Mouse (Mus musculus): Measurements from ENCODE around the gene Cr2.
"Not testable (repeated sequence)": the region's sequence is repeated elsewhere in the genome, so short reads cannot be mapped to it uniquely, and the experiment has no call there.

Cr2 gene

DNA sequence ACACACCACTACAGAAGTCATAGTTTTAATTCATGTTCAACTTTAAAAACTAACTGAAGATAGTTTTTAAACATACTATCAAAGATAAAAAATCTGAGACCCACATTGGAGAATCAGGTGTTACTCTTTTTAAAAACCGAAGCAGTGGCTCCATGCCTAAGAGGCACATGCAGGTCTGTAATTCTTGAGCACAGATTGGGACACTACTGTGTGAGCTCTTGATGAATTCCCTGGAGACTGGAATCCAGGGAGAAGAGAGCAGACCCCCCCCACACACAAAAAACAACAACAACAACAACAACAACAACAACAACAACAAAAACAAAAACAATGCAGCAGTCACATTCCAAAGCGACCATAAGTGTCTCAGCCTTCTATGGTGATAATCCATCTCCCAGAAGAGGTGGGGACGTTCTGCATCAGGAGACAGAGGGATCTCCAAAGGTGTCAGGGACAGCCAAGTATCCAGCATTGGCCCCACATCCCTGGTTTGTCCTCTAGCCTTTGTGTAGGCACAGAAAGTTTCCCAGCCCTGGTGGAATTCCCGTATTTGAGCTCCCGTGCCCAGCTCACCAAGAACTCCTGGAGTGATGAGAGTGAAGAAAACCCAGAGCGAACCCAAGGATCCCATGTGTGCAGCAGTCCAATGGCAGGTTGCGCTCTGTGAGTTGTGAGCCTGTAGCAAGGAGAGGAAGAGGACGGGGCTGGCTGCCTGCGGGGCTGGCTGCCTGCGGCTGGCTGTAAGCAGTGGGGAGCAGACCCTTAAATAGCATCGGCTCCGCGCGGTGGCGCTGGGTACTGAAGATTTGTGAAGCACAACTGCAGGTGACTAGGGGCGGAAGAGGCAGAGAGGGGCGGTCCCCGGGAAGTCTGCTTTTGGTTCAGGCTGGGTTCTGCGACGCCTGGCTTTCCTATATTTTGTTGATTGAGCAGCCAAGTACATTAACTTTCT, at the start of gene Cr2:
Gene Cr2, minus strand, starts transcription at position 737 of the 952 bp plus-strand sequence.
- DNase-seq: peak; percentile 1

DNA sequence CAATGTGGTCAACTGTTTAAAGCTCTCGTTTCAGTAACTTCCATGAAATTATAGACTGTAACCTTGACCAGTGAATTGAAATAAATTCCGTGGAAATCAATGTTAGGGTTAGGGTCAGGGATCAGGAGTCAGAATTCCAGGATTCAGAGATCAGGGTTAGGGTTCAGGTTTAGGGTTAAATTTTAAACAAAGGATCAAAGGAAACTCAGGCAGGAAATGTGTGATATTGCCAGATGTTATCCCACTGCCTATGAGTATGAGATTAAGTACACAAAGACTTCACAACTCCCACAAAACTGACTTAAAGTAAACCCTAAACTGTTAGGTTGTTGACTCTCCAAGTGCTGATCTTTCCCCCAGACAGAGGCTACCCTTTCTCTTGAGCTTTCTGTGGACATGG, 45.3 kb upstream of the Cr2 start:
- DNase-seq: no peak

DNA sequence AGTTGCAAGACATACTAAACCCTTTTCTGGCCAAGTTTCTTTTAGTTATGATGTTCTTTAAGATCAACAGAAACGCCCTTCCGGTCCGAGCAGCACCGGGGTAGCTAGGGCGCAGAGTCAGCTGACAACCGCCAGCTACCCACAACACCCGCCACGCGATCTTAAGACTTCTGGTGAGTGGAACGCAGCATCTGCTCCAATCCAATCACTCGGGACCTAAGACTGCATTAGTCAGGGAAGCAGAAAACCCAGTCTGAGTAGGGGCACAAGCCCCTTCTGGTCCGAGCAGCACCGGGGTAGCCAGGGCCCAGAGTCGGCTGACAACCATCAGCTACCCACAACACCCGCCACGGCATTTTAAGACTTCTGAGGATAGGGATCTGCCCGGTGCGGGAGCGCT, 36.3 kb upstream of the Cr2 start:
- DNase-seq: not testable (repeated sequence)

DNA sequence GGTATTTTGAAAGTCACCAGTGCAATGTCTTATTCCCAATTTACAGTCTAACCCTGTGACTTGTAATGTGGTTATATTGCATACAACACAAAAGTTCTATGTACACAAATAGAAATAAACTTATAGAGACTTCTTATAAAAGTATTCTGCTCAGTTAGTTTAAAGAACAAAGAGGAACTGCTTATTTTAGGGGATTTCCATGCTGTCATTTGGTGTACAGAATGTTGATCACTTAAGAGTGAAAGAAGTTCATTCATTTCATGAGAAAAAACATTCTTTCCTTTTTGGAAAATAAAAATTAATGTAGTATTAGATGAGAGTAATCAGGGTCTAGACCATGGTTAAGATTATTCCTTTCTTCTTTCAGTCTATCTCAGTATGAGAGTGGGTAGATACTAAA, 8.2 kb upstream of the Cr2 start:
- DNase-seq: no peak

DNA sequence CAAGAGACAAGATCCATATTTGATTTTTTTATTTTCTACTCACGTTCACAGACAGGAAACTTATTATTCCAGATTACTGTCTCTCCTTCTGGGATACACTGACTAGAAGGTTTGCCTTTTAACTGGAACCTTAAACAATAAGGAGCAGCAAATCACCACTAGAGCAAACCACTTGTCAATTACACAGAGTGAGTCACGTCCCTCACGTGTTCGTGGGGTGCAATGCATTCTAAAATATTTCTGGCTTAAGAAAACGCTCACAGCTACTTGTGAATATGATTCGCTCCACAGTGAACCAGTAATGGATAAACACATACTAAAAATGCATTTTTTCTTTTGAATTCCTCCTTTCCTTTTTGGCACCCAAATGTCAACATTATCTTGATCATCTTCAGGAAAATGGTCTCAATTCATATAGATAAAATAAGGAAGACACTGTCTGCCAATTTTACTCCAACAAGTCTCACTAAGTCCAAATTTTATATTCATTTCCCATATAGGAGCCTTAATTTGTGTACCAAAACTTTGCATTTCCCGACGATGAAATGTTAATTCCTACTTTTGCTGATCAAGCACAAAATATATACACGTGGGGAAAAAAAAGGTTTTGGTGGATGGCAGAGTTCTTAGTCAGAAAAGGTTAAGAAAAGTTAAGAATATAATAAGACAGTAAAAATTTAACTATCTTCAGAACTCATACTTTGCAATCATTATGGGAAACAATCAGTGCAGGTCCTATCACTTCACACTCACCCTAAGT, 11.3 kb downstream of the Cr2 start:
- no peak for DNase-seq

DNA sequence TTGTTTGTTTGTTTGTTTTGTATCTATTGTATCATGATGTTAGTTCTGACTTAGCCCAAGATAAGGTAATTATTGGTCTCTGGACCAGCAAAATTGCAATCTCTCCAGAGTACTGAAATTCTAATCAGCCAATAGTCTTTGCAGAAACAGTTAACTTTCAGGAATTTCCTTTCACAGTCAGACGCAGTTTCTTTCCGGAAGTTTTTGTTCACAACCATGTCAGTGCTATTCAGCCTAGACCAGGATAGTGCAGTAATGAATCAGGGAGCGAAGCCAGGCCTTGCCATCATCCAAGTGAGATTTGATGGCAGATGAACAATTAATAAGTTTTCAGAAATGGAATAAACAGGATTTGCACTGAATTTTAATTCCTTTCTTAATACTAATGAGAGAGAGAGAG, 44.4 kb downstream of the Cr2 start:
- DNase-seq: no peak

DNA sequence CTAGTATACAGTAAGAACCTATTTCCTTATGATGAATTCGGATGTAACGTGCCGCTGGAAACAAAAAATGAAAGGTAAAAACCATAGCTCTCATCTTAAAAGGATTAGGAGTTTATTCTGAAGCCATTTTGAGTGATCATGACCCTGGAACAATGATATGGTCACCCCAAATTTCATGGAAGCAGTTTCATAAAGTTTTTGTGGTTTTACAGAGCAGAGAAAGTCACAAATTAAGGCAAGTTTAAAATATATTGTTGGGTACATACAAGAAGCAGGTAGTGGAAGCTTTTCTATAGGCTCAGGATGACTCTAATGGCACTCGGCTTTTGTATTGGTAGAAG, 44.9 kb downstream of the Cr2 start:
- no peak for DNase-seq

DNA sequence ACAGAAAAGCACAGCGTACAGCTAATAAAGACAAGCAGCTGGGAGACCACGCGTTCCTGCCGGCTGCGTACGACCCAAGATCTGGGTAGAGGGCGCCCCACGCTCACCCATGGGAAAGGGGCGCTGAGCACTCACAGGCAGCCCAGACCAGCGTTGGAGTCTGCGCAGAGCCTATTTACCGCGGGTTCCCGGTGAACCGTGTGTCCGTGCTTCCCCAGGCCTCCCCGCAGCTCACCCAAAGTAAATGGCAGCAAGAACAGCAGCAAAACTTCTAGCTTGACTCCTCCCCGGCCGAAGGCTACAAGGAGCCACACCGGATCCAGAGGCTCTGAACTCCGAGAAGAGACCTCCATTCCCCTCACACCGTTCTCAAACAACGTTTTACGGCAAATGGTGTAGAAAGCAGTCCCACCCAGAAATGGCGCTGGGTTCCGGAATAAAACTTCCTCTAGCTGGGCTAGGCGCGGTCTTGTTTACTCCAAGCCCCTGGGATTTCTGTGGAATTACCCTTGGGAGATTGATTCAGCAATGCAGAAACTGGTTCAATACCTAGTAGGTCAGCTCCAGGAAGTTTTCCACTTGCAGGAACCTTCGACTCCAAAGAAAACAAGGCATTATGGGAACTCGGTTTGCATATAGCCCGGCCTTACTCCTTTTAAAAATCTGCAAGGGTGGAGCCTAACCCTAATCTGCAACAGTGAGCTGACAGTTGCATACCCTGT, 45.4 kb downstream of the Cr2 start, which contains the start of gene Cr1l:
Gene Cr1l, minus strand, starts transcription at position 634 of the 722 bp plus-strand sequence.
- DNase-seq: peak; percentile 74

DNA sequence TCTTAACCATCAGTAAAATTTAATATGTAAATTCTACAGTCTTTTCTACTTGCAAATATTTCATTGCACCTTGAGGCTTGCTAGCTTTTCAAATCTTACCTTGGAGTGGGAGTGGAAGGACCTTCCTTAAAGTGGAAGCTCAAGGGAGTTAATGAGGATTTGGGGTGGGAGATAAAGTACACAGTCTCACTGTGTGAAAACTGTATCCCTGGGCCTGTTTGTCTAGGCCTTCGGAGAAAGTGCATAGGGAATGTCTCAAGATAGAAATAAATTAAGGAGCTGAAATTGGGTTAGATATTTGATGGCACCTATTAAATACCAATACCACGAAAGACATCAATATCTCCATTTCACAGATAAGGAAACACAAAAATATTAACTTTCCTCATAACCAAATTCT, 46.0 kb downstream of the Cr2 start:
- DNase-seq: no peak

DNA sequence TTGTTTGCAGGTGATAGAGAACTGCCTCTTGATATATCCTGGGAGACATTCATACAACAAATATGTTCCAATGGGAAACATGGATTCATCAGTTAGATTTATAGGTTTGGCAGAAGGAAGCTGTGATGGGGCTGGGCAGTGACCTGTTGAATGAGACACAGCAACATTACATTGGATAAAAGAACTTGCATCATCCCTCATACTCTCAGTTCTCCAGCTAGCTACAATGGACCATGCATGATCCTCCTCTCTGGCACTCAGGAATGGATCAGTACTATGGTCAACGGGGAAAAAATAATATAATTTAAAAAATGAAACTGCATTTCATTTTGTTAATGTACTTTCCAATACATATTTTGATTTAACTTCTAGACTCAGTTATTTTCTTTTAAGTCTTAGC, 46.6 kb downstream of the Cr2 start:
- no peak for DNase-seq

DNA sequence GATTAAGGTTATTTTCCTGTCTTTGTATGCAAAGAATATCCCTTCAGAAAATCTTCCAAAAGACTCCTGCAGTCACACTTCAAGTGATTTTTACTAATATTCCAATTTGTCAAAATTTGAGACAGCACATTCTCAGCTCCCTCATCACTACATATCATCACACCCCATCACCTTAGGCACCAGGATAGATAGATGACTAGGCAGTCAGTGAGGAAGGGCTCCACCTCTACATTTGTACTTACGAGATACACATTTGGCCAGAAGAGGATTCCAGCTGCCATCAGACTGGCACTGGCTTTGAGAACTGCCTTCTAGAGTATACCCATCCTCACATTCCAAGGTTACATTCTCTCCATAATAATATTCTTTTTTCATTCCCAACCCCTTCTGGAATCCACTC, 62.1 kb downstream of the Cr2 start:
- no peak for DNase-seq

DNA sequence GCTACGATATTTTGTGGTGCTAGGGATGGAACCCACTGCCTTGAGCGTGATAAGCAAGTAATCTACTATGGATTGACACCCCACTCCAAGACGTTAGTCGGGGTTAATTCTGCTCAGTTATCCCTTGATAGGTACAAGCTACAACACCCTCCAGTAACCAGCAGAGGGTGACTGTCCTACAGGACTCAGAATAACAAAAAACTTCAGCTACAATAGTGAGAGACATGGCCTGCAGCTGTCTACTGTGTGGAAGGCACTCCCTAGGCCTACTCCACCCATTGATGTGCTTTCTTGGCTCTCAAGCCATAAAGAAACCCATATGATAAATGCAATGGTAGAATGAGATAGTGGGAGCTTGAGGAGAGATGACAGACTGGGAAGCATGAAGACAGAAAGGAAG, 62.9 kb downstream of the Cr2 start:
- DNase-seq: no peak

DNA sequence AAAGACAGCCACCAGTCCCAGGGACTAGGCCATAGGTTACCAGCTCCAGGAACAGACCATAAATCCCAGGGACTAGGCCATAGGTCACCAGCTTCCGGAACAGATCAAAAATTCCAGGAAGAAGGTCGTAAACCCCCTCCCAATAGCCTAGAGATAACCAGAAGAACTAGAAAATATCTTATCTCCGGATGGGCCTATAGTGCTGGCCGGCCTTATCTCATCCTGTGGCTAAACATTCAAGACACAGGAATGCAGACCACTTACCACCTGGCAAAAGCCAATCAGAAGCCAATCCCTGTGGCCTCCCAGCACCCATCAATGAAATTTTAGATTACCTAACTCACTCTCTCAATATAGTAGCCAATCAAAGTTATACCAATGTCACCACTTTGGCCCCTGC, 75.8 kb downstream of the Cr2 start:
- no peak for DNase-seq

DNA sequence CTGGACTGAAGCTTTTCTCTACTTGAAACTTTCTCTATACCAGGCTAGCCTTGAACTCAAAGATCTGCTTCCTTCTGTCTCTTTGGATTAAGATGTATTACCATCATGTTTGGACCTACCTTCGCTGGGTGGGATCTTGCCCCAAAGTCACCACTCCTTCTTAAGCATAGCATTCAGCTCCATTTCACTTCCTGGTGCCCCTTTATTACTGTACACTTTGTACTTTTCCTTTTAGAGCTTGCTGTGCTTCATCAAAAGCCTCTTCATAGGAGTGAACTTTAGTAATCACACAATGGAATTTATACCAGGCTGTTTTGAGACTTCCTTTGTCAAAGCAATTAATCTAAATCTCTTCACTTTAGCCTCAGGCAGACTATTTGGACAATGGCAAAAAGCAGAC, 78.5 kb downstream of the Cr2 start:
- DNase-seq: no peak

DNA sequence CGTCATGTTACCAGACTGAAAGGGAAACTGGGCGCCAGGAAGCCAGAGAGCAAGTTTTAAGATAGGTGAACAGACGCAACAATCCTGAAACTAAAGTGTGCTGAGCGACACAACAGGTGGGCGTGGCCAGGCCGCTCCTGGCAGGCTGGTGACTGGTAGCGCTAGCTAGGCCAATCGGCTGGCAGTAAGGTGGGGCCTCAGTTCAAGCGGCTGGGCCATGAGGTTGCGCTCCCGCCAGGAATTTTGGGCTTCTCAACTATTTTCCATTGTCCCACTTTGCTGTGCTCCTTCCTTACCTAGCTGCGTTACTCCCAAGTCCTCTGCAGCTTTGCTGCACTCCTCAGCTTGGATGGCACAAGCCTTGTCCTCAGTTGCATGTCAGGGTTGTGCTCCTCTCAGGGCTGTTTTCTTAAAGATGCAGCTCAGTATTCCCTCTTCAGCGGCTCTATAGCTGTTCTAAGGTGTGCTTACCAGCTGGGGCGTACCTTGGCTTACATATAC, 84.2 kb downstream of the Cr2 start, which contains the start of gene Cd46:
Gene Cd46, minus strand, starts transcription at position 30 of the 501 bp plus-strand sequence.
- DNase-seq: no peak

DNA sequence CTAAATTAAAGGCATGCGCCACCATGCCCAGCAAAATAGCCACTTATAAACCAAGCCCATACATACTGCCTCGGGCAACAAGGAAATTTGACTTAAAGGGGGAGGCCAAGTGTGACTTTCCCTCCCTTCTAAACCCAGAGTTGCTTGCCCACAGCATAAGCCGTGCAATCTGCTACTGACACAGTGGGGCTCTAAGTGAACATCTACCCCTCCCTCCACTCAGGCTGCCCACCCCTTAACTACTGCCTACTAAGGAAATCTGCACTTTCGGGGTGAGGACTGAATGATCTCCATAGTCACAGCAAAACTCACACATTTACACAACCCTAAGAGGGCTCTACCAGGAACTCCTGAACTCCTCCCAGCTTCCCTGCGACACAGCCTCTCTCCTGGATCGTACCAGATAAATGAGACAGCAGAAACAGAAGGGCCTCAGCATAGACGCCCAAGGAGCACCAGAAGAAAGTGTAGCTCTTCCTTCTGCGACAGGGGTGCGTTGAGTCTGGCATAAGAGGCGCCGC, 84.8 kb downstream of the Cr2 start:
- DNase-seq: no peak

Data from cerebellum, adult 8-10 months (tissue).